Mouse (Mus musculus) C2C12 (cell line): ENCODE results near the gene Tmem14a. TPM values are rescaled to one million over a fixed set of nuclear protein-coding genes. Genes with fewer than 3 reads are reported as not detected.
"Not testable (repeated sequence)": the region's sequence is repeated elsewhere in the genome, so short reads cannot be mapped to it uniquely, and the experiment has no call there.

Experiments used
- H3K27me3 ChIP-seq: one replicate; pipeline ENCODE4 v1.6.1; 2011; ENCODE audit not compliant: control insufficient read depth, insufficient read depth, insufficient read length
- H3K36me3 ChIP-seq: one replicate; pipeline ENCODE4 v1.6.1; 2011; ENCODE audit not compliant: control insufficient read depth, insufficient read depth
- H3K4me3 ChIP-seq: one replicate; pipeline ENCODE4 v1.5.1; 2011; ENCODE audit warnings: mild to moderate bottlenecking, control low read depth; ENCODE audit not compliant: poor library complexity, insufficient read depth, severe bottlenecking
- H3K79me2 ChIP-seq: one replicate; pipeline ENCODE4 v1.6.1; 2011; ENCODE audit not compliant: control insufficient read depth, insufficient read depth
- H3K79me3 ChIP-seq: one replicate; pipeline ENCODE4 v1.6.1; 2011; ENCODE audit warnings: low read depth, control low read depth
- H3ac ChIP-seq: one replicate; pipeline ENCODE3; 2011; ENCODE audit warnings: low read depth; ENCODE audit not compliant: control insufficient read depth, insufficient read length
- CEBPB ChIP-seq: IDR thresholded peaks from one replicate; pipeline ENCODE4 v1.6.1; 2011; ENCODE audit warnings: low read depth, mild to moderate bottlenecking, control low read depth, moderate library complexity
- CTCF ChIP-seq: IDR thresholded peaks from one replicate; pipeline ENCODE4 v1.5.1; 2011; ENCODE audit not compliant: control insufficient read depth, insufficient read depth, insufficient read length
- FOSL1 ChIP-seq: IDR thresholded peaks from one replicate; pipeline ENCODE4 v1.8.0; 2011; ENCODE audit warnings: mild to moderate bottlenecking, low read length; ENCODE audit not compliant: poor library complexity, insufficient read depth, severe bottlenecking
- MAX ChIP-seq: IDR thresholded peaks from one replicate; pipeline ENCODE4 v1.6.1; 2011; ENCODE audit warnings: mild to moderate bottlenecking, control low read depth
- MYOD1 ChIP-seq: IDR thresholded peaks from one replicate; pipeline ENCODE4 v1.6.1; 2011; ENCODE audit warnings: low read depth; ENCODE audit not compliant: control insufficient read depth, insufficient read length
- MYOG ChIP-seq: IDR thresholded peaks from one replicate; pipeline ENCODE4 v1.6.1; 2011; ENCODE audit not compliant: control insufficient read depth, insufficient read length; ENCODE audit errors: extremely low read depth
- USF1 ChIP-seq: IDR thresholded peaks from one replicate; pipeline ENCODE4 v1.6.1; 2011; ENCODE audit warnings: low read depth, mild to moderate bottlenecking, control low read depth, moderate library complexity
- polyA plus RNA-seq: library from polyadenylated mRNA; unstranded; fragments of >200 nt; fragmentation: generic; extraction: Trizol; gene quantifications from one replicate; pipeline ENCODE4 v1.2.1, GENCODE M21; 2012; ENCODE audit warnings: missing spikeins

Tmem14a gene
- polyA plus RNA-seq, 1 experiment, result 0.87 TPM

GRCm38 (mm10) chr1:21252566-21253302 lies 34.4 kb downstream of the Tmem14a start:
- Histone ChIP-seq H3K27me3 (no peaks in the 10 kb centered on the region), H3K4me3 (no peak overlapping the region), H3K79me3 (no peaks in the 10 kb centered on the region), H3ac (no peak overlapping the region), H3K36me3 (no peaks in the 10 kb centered on the region), H3K79me2 (no peaks in the 10 kb centered on the region)
- TF ChIP-seq USF1 (peak; percentile 48), MAX (no peak), CEBPB (no peak), CTCF (no peak), MYOG (no peak), MYOD1 (no peak), FOSL1 (no peak)

GRCm38 (mm10) chr1:21253303-21253650 lies 34.9 kb downstream of the Tmem14a start:
- no peak overlapping the region for H3ac ChIP-seq
- no peaks in the 10 kb centered on the region for H3K27me3 ChIP-seq
- H3K4me3 ChIP-seq, result no peak overlapping the region
- no peaks in the 10 kb centered on the region for H3K79me3 ChIP-seq
- H3K79me2 ChIP-seq, result no peaks in the 10 kb centered on the region
- TF ChIP-seq USF1 (no peak), FOSL1 (no peak), CEBPB (no peak), MYOG (no peak), CTCF (no peak), MYOD1 (no peak), MAX (no peak)
- no peaks in the 10 kb centered on the region for H3K36me3 ChIP-seq

DNA sequence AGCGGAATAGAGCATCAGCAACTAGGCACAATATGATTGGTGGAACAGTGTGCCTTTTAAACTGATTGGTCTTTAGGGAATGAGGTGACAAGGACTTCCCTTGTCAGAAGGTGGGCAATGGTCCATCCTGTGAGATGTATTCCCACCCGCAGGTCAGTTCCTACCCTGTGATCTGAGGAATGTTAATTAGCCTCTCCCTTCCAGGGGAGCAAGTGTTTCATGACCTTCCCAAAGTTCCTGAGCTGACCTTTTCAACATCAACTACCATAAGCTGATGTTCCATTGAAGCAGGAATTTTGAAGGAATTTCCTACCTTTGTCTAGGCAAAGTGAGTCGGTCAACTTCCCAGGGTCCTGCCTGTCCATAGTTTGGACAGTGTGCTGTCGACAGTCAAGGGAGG lies 35.5 kb downstream of the Tmem14a start:
- H3ac ChIP-seq, result no peak overlapping the region
- H3K4me3 ChIP-seq, result no peak overlapping the region
- H3K79me2 ChIP-seq, result no peaks in the 10 kb centered on the region
- H3K79me3 ChIP-seq, result no peaks in the 10 kb centered on the region
- TF ChIP-seq MYOD1 (no peak), MAX (no peak), FOSL1 (no peak), MYOG (no peak), CTCF (no peak), USF1 (no peak), CEBPB (no peak)
- no peaks in the 10 kb centered on the region for H3K27me3 ChIP-seq
- H3K36me3 ChIP-seq, result no peaks in the 10 kb centered on the region

DNA sequence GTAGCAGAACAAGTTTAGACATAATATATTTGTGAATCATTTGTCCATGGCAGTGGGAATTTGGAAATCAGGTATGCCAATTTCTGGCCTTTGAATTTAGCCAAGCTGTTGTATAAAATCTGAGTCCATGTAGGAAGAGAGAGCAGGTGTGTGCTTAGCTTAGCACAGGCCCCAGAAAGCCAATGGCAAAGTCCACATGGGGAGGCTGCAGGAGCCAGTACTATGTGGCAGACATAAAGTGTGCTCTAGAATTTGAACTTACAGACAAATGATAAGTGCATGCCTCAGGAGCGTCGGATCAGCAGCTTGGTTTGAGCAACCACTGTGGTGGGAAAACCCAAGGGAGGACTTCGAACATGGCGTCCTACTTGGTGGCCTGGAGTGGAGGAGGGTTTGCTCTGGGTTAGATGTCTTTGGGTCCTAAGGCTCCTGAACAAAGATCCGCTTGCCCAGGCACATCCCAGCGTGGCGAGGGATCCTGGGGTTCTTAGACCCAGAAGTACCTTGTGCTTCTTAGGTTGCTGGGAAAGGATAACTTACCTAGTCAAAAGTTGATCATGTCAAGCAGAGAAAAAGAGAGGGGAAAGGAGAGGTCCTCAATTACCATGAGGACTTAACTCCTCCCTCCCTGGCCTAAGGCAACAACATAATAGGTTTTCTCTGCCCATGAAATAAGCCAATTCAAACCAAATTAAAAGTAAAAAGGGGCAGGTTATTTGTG lies 37.4 kb downstream of the Tmem14a start:
- TF ChIP-seq MYOD1, result no peak
- TF ChIP-seq CTCF, result no peak
- TF ChIP-seq MAX, result no peak
- no peak for TF ChIP-seq CEBPB
- TF ChIP-seq USF1, result no peak
- TF ChIP-seq FOSL1, result no peak
- no peak for TF ChIP-seq MYOG
- no peaks in the 10 kb centered on the region for H3K27me3 ChIP-seq
- no peak overlapping the region for H3ac ChIP-seq
- H3K36me3 ChIP-seq, result no peaks in the 10 kb centered on the region
- no peaks in the 10 kb centered on the region for H3K79me3 ChIP-seq
- H3K4me3 ChIP-seq, result no peak overlapping the region
- no peaks in the 10 kb centered on the region for H3K79me2 ChIP-seq

- TF ChIP-seq MAX, result no peak
- no peak for TF ChIP-seq CEBPB
- no peak for TF ChIP-seq MYOG
- TF ChIP-seq CTCF, result no peak
- TF ChIP-seq USF1, result no peak
- no peak for TF ChIP-seq MYOD1
- no peak for TF ChIP-seq FOSL1
- no peak overlapping the region for H3ac ChIP-seq
- H3K27me3 ChIP-seq, result no peaks in the 10 kb centered on the region
- no peak overlapping the region for H3K4me3 ChIP-seq
- H3K79me2 ChIP-seq, result no peaks in the 10 kb centered on the region
- H3K36me3 ChIP-seq, result no peaks in the 10 kb centered on the region
- no peaks in the 10 kb centered on the region for H3K79me3 ChIP-seq
Observed at GRCm38 (mm10) chr1:21256391-21256790, 38.0 kb downstream of the Tmem14a start.

- H3ac ChIP-seq, result no peak overlapping the region
- H3K27me3 ChIP-seq, result no peaks in the 10 kb centered on the region
- TF ChIP-seq MYOG (no peak), MYOD1 (no peak), USF1 (no peak), CEBPB (no peak)
- no peaks in the 10 kb centered on the region for H3K79me2 ChIP-seq
- no peak overlapping the region for H3K4me3 ChIP-seq
- no peaks in the 10 kb centered on the region for H3K79me3 ChIP-seq
- no peaks in the 10 kb centered on the region for H3K36me3 ChIP-seq
Observed at GRCm38 (mm10) chr1:21256871-21257270, 38.5 kb downstream of the Tmem14a start.

- not testable (repeated sequence) for H3K79me3 ChIP-seq, H3ac ChIP-seq
Observed at GRCm38 (mm10) chr1:21259981-21260380, 41.6 kb downstream of the Tmem14a start.

More at GRCm38 (mm10) chr1:21259981-21260380, 41.6 kb downstream of the Tmem14a start:
- H3K27me3 ChIP-seq, H3K36me3 ChIP-seq, H3K79me2 ChIP-seq, H3K4me3 ChIP-seq: not testable (repeated sequence)
